Mouse (Mus musculus) testis, adult 2 months (tissue): ENCODE measurements around the gene A1cf. TPM values are rescaled to one million over a fixed set of nuclear protein-coding genes. Genes with fewer than 3 reads are reported as not detected.

Experiments
- H3K27ac ChIP-seq: fragments of 200-500 bp; 2 replicates; pipeline ENCODE4 v1.5.1; 2012; ENCODE audit warnings: low read depth, low read length; ENCODE audit not compliant: control insufficient read depth, insufficient read depth
- H3K27me3 ChIP-seq: fragments of 200-500 bp; 2 replicates; pipeline ENCODE4 v1.6.1; 2012; ENCODE audit warnings: mild to moderate bottlenecking, low read length, moderate library complexity; ENCODE audit not compliant: control insufficient read depth, insufficient read depth
- H3K36me3 ChIP-seq: fragments of 200-500 bp; 2 replicates; pipeline ENCODE4 v1.6.1; 2012; ENCODE audit warnings: mild to moderate bottlenecking, low read length; ENCODE audit not compliant: control insufficient read depth, insufficient read depth
- H3K4me1 ChIP-seq: fragments of 200-500 bp; 2 replicates; pipeline ENCODE4 v1.6.1; 2012; ENCODE audit warnings: low read length; ENCODE audit not compliant: control insufficient read depth, insufficient read depth
- H3K4me3 ChIP-seq: fragments of 200-500 bp; 2 replicates; pipeline ENCODE4 v1.5.1; 2012; ENCODE audit warnings: low read depth, mild to moderate bottlenecking, low read length, moderate library complexity, mixed read lengths; ENCODE audit not compliant: control insufficient read depth
- CTCF ChIP-seq: fragments of 200-500 bp; IDR thresholded peaks from 2 replicates; pipeline ENCODE4 v1.5.1; 2012; ENCODE audit warnings: low read depth, mild to moderate bottlenecking, inconsistent platforms, low read length, moderate library complexity; ENCODE audit not compliant: control insufficient read depth, insufficient read depth, insufficient replicate concordance
- POLR2A ChIP-seq: fragments of 200-500 bp; IDR thresholded peaks from 2 replicates; pipeline ENCODE4 v1.6.1; 2012; ENCODE audit warnings: low read depth, mild to moderate bottlenecking, inconsistent platforms, low read length, moderate library complexity; ENCODE audit not compliant: control insufficient read depth
- polyA plus RNA-seq: library from polyadenylated mRNA; depleted of rRNA; stranded (reverse); fragments of >200 nt; gene quantifications from 2 replicates; pipeline ENCODE4 v1.2.3, GENCODE M21; 2012

The A1cf gene
- polyA plus RNA-seq, 1 experiment, result 1.8 TPM

- no peak overlapping the region for H3K4me3 ChIP-seq
- TF ChIP-seq POLR2A, result no peak
- TF ChIP-seq CTCF, result no peak
- H3K27me3 ChIP-seq, result no peaks in the 10 kb centered on the region
Measured at GRCm38 (mm10) chr19:31871377-31871776, 2.8 kb downstream of the A1cf start.

GRCm38 (mm10) chr19:31877968-31878367 lies 9.4 kb downstream of the A1cf start:
- TF ChIP-seq CTCF, result no peak
- TF ChIP-seq POLR2A, result no peak
- no peaks in the 10 kb centered on the region for H3K27me3 ChIP-seq
- no peaks in the 10 kb centered on the region for H3K36me3 ChIP-seq
- H3K4me3 ChIP-seq, result no peak overlapping the region
- no peak overlapping the region for H3K27ac ChIP-seq
- no peaks in the 10 kb centered on the region for H3K4me1 ChIP-seq

More at GRCm38 (mm10) chr19:31871377-31871776, 2.8 kb downstream of the A1cf start:
- Histone ChIP-seq H3K4me1 (no peaks in the 10 kb centered on the region), H3K36me3 (no peaks in the 10 kb centered on the region), H3K27ac (no peak overlapping the region)

- TF ChIP-seq CTCF (no peak), POLR2A (no peak)
- Histone ChIP-seq H3K27ac (no peak overlapping the region), H3K36me3 (no peaks in the 10 kb centered on the region), H3K4me1 (no peaks in the 10 kb centered on the region), H3K27me3 (no peaks in the 10 kb centered on the region), H3K4me3 (no peak overlapping the region)
Measured at GRCm38 (mm10) chr19:31884594-31884993, 16.0 kb downstream of the A1cf start.

- H3K27me3 ChIP-seq, result no peaks in the 10 kb centered on the region
- H3K4me3 ChIP-seq, result no peak overlapping the region
- H3K27ac ChIP-seq, result no peak overlapping the region
- TF ChIP-seq CTCF (no peak), POLR2A (no peak)
- no peaks in the 10 kb centered on the region for H3K36me3 ChIP-seq
- no peaks in the 10 kb centered on the region for H3K4me1 ChIP-seq
Measured at GRCm38 (mm10) chr19:31887275-31887674, 18.7 kb downstream of the A1cf start.

GRCm38 (mm10) chr19:31889988-31890387 lies 21.4 kb downstream of the A1cf start:
- TF ChIP-seq CTCF, result no peak
- no peak for TF ChIP-seq POLR2A
- Histone ChIP-seq H3K27ac (no peak overlapping the region), H3K4me1 (no peaks in the 10 kb centered on the region), H3K27me3 (no peaks in the 10 kb centered on the region), H3K4me3 (no peak overlapping the region), H3K36me3 (no peaks in the 10 kb centered on the region)

DNA sequence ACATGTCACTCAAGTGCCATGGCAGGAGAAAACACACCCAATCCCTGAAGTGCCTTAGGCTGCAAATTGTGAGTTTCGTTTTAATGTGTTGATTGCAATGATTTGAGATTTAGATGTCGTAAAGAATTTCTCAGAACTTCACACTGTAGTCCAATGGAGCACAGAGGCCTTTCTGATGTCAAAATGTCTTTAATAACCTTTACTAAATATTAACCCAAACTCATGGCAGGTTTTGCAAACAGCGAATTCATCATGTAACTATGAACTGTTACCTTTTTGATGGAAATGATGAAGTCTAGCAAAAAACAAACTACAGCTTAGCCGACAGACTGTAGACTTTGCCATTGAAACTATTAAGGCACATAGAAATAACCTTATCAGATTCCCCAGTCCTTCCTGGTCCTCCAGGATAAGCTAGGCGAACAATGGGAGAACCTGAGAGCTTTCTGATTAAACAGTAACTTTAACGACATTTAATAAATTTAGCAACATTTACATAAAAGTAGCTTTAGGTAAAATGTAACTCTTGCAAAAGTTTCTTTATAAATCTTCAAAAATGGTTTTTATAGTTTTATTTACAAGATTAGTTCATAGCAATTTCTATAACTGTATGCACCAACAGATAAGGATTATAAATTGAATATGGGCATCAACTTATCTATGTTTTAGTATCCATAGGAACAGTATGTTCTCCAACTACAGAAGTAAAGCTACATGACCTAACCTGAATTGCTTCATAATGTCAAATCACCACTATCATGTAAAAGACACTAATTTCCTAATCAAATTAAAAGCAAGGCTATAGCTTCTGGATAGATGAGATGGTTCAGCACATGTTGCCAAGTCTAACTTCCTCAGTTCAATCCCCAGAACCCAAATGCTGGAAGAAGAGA lies 22.7 kb downstream of the A1cf start:
- Histone ChIP-seq H3K4me1 (no peaks in the 10 kb centered on the region), H3K27me3 (no peaks in the 10 kb centered on the region)
- TF ChIP-seq POLR2A (no peak), CTCF (no peak)

GRCm38 (mm10) chr19:31895971-31896370 lies 27.4 kb downstream of the A1cf start:
- H3K36me3 ChIP-seq, result no peaks in the 10 kb centered on the region
- no peaks in the 10 kb centered on the region for H3K27me3 ChIP-seq
- TF ChIP-seq CTCF, result no peak
- TF ChIP-seq POLR2A, result no peak
- H3K4me1 ChIP-seq, result no peaks in the 10 kb centered on the region
- no peak overlapping the region for H3K27ac ChIP-seq
- no peak overlapping the region for H3K4me3 ChIP-seq

More for the DNA sequence above, 22.7 kb downstream of the A1cf start:
- no peak overlapping the region for H3K27ac ChIP-seq
- no peaks in the 10 kb centered on the region for H3K36me3 ChIP-seq
- no peak overlapping the region for H3K4me3 ChIP-seq

GRCm38 (mm10) chr19:31896711-31897110 lies 28.1 kb downstream of the A1cf start:
- TF ChIP-seq POLR2A, result no peak
- no peak for TF ChIP-seq CTCF
- no peaks in the 10 kb centered on the region for H3K27me3 ChIP-seq
- no peaks in the 10 kb centered on the region for H3K4me1 ChIP-seq
- no peak overlapping the region for H3K27ac ChIP-seq
- H3K36me3 ChIP-seq, result no peaks in the 10 kb centered on the region
- no peak overlapping the region for H3K4me3 ChIP-seq
